Mouse (Mus musculus): ENCODE measurements around the gene 4930470P17Rik. TPM values are rescaled to one million over a fixed set of nuclear protein-coding genes. Genes with fewer than 3 reads are reported as not detected.
"Not testable (repeated sequence)": the region's sequence is repeated elsewhere in the genome, so short reads cannot be mapped to it uniquely, and the experiment has no call there.

4930470P17Rik gene
- total RNA-seq (2021): not detected
- long read RNA-seq, experiment 1: 0 reads
- long read RNA-seq, experiment 2: 0 reads

DNA sequence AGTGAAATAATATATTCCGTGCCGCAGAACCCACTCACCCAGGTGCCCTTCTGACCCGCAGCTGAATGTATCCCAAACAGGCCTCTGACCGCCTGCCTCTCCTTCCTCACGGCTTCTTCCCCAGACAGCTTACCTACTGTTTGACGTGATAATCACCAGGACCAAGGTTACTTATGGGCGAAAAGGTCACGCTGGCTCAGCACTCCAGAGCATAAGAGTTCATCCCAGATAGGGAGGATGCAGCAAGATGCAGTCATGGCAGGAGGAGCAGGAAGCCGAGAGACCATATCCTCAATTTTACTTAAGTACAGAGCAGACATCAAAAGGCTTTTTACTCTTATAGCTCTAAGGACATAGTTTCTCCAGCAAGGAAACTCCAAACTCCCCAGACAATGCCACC, at the start of gene 4930470P17Rik:
4930470P17Rik (minus strand) TSS at position 101 of the 400 bp plus-strand sequence.
- no peak for DNase-seq
- intact Hi-C loops (cut with DNase I): no loop called here

DNA sequence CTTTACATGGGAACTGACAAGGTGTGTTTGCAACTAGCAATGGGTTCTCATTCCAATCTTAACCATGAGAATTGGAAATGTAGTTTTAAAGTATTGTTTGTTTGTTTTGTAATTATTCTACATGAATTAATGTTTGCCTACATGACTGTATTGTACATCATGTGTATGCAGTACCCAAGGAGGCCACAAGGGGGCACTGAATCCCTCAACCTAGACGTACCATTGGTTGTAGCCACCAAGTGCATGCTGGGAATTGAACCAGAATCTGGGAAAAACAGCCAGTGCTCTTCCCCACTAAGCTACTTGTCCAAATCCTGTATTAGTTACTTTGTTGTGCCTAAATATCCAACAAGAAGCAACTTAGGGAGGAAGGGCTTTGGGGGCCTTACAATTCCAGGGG, 49.7 kb upstream of the 4930470P17Rik start:
- intact Hi-C loops (cut with DNase I): no loop called here
- DNase-seq: no peak

DNA sequence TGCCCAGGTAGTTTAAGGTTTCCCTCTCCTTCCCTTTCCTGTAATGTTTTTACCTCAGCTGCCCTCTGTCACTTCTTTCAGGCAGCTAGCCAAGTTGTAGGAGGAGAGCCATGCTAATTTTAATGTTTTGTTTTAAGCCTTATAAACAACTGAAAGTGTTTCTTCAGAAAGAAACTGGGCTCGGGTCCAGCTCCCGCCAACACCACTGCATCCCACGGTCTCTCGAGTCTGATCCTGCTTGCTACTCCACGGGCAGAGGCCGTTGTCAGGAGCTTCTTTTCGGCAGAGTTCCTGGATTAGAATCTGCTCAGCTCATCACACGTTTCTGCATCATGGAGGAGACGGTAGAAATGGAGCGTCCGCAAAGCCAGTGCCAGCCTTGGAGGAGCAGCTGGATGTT, 46.7 kb upstream of the 4930470P17Rik start:
- no peak for DNase-seq
- intact Hi-C loops (cut with DNase I): no loop called here

DNA sequence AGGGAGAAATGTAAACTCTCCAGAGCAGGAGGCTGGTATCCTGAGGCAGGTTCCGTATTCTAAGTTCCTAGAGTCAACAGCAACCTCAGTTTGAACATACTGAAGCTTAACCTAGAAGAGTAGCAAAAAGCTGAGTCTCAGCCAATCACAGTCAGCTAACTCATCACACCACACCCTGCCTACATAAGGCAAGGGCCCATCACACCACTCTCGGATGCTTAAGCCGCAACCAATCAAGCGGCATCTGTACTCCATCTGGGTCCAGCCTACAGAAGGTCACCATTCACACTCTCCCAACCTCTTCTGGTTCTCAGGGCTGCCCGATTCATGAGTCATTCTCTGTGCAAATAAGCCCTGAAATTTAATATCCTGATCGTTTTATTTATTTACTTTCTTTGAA, 44.4 kb upstream of the 4930470P17Rik start:
- intact Hi-C loops (cut with DNase I): no loop called here
- DNase-seq: no peak

DNA sequence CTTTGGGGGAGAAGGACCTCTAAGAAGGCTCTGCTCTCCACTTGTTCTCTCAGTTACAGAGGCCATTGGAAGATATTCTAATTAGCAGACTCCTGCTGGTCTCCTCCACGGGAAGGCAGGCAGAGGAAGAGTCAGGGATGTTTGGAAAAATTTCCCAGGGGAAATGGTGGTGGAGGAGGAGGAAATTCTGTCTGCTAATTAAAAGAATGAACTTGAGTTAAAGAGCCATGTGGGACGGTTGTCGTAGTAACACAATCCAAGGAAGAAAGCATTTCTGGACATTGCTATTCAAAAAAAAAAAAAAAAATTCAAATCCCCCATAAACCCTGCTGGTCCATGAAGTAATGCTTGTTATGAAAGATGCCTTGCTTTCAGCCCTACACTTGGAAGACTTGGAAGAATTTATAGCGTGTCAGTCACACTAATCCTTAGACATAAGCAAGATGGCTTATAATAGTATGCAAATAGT, 40.6 kb upstream of the 4930470P17Rik start:
- intact Hi-C loops (cut with DNase I): no loop called here

DNA sequence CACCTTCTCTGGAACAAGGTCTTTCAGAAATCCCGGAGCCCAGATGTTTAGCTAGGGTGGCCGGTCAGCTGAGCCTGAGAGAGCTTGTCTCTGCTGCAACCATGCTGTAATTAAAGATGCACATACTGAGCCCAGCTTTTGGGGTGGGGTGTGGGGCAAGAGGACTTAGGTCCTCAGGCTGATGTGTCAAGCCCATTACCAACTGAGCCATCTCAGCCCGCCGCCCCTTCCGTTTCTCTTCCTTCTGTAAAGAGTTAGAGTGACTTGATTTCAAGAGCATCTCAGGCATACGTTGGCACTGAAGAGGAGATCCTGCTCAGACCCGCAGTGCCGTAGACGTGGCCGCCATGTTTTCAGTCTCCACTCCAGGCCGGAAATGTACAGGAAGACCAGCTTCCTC, 38.5 kb upstream of the 4930470P17Rik start:
- no peak for DNase-seq
- intact Hi-C loops (cut with DNase I): no loop called here

More for the DNA sequence above, 40.6 kb upstream of the 4930470P17Rik start:
- DNase-seq: no peak

DNA sequence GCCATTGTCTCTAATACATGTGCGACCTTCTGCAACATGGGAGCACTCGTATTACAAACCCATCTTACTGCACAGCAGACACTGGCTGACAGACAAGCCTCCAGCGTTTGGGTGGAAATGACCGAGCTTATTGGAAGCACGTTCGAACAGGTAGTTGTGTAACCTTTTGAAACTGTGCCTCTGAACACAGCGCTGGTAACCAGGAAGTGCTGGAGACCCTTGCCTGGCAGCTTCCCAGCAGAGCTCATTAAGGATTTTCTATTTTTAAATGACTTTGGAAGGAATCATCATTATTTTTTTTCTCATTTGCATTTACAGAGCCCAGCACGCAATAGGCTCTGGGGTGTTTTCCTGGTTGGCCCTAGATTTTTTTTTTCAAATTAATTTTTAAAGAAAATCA, 36.9 kb upstream of the 4930470P17Rik start:
- intact Hi-C loops (cut with DNase I): no loop called here
- DNase-seq: no peak

DNA sequence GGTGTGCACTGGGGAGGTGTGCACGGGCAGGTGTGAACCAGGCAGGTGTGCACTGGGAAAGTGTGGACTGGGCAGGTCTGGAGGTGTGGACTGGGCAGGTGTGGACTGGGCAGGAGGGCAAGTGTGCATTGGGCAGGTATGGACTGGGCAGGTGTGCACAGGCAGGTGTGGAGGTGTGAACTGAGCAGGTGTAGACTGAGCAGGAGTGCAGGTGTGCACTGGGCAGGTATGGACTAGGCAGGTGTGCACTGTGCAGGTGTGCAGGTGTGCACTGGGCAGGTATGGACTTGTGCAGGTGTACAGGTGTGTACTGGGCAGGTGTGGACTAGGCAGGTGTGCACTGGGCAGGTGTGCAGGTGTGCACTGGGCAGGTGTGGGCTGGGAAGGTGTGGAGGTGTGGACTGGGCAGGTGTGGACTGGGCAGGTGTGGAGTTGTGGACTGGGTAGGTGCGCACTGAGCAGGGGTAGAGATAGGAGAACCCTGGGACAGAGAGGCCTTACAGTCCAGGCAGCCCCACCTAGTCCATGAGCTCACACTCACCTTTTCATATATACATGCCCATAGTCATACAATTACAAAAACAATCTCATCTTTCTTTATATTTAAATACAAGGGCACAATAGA, 31.3 kb upstream of the 4930470P17Rik start:
- intact Hi-C loops (cut with DNase I): no loop called here
- no peak for DNase-seq

DNA sequence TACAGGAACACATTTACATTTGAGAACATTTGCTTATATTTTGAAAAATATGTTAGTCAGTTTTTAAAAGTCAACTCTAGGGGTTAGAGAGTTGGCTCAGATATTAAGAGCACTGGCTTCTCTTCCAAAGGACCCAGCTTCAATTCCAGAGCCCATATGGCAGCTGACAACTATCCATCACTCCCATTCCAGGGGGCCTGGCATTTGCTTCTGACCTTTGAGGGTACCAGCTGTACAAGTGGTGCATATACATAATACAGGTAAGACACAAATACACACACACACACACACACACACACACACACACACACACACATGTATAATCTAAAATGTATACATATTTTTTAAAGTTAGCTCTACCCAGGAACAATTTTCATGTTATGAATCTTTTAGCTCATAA, 30.6 kb upstream of the 4930470P17Rik start:
- intact Hi-C loops (cut with DNase I): no loop called here
- no peak for DNase-seq

DNA sequence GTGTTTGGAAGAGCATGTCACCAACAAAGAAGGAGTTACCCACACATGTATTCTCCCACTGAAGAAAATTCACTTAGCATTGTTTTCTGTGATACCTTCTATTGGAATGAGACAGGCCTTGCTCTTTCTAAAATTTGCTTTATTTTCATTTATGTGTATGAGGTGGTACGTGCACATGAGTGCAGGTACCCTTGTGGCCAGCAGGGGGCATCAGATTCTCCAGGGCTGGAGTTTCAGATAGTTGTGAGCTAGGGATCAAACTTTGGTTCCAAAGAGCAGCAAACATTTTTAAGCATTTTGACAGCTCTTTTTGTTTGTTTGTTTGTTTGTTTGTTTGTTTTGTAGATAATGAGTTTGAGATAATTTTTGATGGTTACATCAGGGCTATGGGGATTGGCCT, 29.6 kb upstream of the 4930470P17Rik start:
- no peak for DNase-seq
- intact Hi-C loops (cut with DNase I): no loop called here

DNA sequence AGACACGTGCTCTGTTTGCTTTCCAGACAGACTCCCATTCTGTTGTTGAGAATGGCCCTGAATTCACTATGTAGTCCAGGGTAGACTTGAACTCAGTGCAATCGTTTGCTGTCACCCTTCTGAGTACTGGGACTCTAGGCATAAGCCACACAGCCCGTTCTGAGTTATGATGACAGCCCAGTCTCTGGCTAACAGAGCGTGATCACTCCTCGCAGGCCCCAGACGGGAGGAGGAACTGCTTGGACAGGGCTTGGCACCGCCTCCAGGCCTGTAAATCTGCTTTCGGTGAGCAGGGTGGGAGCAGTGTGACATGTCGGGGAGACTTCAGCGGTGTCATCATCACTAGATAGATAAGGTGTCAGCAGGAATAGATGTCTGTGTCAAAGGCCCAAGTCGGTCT, 28.7 kb upstream of the 4930470P17Rik start:
- intact Hi-C loops (cut with DNase I): no loop called here
- DNase-seq: no peak

DNA sequence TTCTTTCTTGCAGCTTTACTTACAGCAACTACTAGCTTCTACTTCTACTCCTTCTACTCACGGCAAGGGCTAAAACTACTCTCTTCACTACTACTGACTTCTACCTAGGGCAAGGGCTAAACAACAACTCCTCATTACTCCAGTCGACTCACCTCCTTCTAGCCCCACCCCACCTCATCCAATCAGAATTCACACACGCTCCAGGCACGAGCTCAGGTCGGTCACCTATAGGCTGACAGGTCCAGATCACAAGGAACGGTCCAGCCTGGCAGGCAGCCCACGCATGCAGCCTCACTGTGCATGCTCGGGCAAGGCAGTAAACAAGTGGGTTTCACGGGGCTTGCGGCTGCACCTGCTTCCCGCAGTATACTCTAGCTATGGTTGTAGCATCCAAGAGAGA, 26.2 kb upstream of the 4930470P17Rik start:
- DNase-seq; intact Hi-C loops (cut with DNase I): not testable (repeated sequence)

DNA sequence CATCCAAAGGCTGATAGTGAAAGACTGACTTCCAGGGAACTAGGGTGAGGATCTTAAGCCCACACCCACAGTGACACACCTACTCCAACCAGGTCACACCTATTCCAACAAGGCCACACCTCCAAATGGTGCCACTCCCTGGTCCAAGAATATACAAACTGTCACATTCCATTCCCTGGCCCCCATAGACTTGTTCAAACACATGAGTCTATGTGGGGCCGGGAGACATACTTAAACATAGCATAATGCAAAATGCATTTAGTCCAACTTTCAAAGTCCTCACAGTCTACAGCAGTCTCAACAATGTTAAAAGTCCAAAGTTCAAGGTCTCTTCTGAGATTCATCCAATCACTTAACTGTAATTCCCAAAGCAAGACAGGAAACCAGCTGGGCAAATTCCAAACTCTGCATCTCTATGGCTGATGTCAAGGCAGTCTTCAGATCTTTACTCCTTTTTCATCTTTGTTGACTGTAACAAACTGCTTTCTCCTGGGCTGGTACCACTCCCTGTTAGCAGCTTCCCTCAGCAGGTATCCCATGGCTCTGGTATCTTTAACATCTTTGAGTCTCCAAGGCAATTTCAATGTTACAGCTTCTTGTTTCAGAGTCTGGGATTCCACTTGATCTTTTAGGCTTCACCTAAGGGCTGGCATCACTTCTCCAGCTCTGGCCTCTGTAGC, 22.5 kb upstream of the 4930470P17Rik start:
- intact Hi-C loops (cut with DNase I); DNase-seq: not testable (repeated sequence)

DNA sequence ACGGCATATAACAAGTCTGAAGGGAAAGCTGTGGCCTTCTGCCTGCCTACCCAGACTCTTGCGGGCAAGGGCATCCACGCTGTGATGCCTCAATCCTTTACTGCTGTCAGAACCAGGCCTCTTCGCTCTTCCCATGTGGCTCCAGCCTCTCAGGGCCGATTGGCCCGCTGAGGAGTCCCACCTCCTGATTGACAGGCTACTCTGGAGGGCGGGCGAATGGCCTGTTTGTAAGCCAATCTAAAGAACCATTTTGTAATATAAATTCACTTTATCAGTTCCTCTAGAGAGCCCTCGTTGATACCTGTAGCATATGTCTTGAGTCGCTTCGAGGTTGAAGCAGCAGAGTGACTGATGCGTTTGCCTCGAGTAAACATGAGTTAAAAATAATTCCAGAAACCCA, 21.2 kb upstream of the 4930470P17Rik start:
- intact Hi-C loops (cut with DNase I): no loop called here
- no peak for DNase-seq

DNA sequence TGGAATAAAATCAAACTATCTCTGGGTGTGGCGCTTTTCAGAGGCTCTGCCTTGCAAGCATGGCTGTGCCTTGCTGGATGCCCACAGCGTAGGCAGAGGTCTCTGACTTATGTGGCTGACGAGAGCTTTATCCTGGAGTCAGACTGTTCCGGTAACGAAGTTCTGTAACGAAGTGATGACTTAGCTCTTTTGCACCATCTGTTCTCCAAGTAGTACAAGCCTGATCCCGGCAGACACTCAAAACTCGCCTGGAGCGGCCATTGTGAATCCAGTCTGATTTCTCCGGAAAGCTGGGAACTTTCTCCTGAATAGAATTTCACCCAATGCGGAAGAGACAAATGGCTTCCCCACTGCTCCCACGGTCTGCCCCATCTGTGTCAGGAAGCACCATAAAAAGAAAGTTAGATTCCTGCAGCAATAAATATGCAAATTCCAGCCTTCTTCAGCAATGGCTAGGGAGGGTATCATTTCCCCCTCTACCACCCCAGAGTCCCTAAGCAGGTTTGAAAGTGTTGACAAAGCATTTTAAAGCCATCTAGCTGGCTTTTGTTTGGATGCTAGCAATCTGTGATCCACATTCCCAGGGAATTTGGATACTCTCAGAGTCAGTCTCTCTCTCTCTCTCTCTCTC, 17.2 kb upstream of the 4930470P17Rik start:
- intact Hi-C loops (cut with DNase I): no loop called here
- no peak for DNase-seq

DNA sequence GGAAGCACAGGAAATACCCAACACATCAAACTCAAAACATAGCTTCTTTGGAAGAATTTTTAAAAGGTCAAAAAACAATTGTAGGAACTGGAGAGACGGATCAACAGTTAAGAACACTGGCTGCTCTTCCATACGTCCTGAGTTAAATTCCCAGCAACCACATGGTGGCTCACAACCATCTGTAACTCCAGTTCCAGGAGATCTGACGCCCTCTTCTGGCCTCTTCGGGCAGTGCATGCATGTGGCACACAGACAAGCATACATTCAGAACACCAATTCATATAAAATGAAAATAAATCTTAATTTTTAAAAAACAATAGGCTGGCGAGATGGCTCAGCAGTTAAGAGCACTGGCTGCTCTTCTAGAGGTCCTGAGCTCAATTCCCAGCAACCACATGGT, 10.0 kb upstream of the 4930470P17Rik start:
- intact Hi-C loops (cut with DNase I); DNase-seq: not testable (repeated sequence)

DNA sequence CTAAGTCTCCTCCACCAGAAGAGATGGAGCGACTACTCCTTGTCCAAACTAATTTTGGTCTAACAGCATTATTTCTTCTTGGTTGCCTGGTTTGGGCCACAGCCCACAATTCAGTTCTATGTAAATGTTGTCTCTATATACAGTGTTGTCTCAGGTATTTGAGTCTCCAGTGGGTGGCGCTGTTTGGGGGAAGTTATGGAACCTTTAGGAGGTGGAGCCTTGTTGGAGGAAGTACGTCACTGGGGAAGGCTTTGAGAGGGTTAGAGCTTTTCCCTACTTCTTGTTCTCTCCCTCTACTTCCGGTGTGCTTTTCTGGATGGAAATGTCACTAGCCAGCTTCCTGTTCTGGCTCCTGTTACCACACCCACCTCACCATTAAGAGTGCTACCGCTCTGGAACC, 646 bp downstream of the 4930470P17Rik start:
- DNase-seq: no peak
- intact Hi-C loops (cut with DNase I): no loop called here

DNA sequence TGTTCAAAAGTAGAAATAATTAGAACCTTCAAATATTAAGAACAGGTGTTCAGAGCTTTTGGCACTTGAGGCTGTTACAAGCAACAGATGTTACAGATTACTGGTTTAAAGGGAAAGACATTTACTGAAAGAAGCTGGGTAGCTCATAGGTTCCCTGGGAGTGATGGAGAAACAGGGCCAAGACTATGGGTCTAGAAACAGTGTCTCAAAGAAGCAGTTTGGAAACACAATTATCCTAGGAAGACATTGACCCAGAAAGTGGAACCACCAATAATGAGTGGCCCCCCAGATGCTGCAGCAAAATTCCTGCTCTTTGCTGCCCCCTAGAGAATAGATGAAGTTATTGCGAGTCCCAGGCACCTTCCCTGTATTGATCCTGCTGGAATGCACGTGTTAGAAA, 4.2 kb downstream of the 4930470P17Rik start:
- peak in 1 of 2 experiments; percentile 5 for DNase-seq

DNA sequence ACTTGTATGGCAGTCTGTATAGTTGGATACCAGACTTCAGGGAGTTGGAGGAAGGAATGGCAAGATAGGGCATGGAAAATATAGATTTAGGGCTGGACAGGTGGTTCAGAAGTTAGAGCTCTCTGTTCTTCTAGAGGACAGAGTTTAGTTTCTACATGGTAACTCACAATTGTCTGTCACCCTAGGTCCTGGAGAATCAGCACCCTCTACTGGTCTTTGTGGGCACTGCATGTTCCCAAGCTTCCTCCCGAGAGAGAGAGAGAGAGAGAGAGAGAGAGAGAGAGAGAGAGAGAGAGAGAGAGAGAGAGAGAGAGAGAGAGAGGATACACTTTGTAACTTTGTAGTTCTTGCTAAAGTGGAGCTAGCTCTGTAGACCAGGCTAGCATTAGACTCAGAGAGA, 5.1 kb downstream of the 4930470P17Rik start:
- intact Hi-C loops (cut with DNase I): loop anchor here (2.0 kb wide), 1 partner anchor 76 kb away; no protein-coding TSS in a partner anchor
- DNase-seq: peak; percentile 55 to 79

More for the DNA sequence above, 4.2 kb downstream of the 4930470P17Rik start:
- intact Hi-C loops (cut with DNase I): loop anchor here (2.0 kb wide), 1 partner anchor 77 kb away; no protein-coding TSS in a partner anchor

DNA sequence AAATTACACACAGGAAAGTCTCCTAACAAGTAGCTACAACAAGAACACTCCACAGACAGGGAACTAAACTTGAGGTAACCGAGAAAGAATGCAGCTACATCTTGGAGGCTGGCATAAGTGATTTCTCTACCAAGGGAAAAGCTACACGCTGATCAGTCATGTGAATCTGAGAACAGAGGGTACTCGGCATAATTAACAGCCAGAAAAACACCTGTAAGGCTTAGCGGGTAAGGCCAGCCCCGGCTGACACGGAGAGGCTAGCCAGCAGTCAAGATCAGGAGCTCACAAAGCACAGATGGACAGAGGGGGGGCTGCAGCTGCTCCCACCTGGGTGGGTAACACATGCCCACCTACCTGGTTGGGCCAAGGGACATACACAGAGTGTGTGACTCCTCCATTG, 9.7 kb downstream of the 4930470P17Rik start:
- intact Hi-C loops (cut with DNase I): no loop called here

DNA sequence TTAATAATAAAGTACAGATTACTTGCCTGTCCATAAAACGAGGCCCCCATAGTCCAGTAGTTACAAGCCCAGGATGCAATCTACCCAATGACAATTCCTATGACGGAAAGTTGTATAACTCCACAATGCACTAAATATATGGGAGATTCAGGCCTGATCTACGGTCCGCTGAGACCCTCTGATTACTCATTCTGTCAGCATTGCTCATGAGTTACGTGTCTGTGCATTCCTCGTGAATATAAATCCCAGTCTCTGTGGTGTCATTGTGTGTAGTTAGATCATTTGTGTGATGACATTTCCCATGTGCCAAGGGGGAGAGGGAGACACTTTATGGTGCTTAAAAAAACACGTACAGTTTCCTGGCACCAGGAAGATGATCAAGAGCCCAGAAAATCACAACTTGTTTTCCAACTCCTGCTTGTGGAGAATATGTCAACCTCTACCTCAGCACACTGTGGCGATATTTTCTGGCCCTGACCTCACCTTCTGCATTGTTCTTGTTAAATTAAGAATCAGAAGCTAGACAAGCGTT, 13.4 kb downstream of the 4930470P17Rik start:
- no peak for DNase-seq
- intact Hi-C loops (cut with DNase I): no loop called here

More for the DNA sequence above, 9.7 kb downstream of the 4930470P17Rik start:
- DNase-seq: no peak

Data from heart, postnatal 14 days (tissue).